Mouse (Mus musculus): ENCODE results near the gene Gas2l3. TPM values are rescaled to one million over a fixed set of nuclear protein-coding genes. Genes with fewer than 3 reads are reported as not detected.

Gas2l3 gene
- polyA plus RNA-seq, 1 experiment from 2014 or later: 17.6 TPM

- 86% methylated on average over 19 of the region's 19 CpGs for WGBS (ENCODE audit: insufficient replicate concordance)
- Histone ChIP-seq H3K27ac (ENCODE audit: low read depth, low read length) (no peak overlapping the region), H3K36me3 (ENCODE audit: control insufficient read depth, insufficient read depth, low read length) (no peaks in the 10 kb centered on the region), H3K27me3 (ENCODE audit: control insufficient read depth, insufficient read depth, low read length) (no peaks in the 10 kb centered on the region), H3K9me3 (replicated peaks; ENCODE audit: control insufficient read depth, low read length) (no peaks in the 10 kb centered on the region), H3K9ac (ENCODE audit: low read depth, low read length) (no peak overlapping the region), H3K4me2 (no peak overlapping the region), H3K4me1 (ENCODE audit: control insufficient read depth, insufficient read depth, low read length) (no peaks in the 10 kb centered on the region), H3K4me3 (ENCODE audit: low read depth, low read length) (no peak overlapping the region)
- ATAC-seq (replicated peaks; ENCODE audit: insufficient number of reproducible peaks, low FRiP score, low TSS enrichment): no peak
Observed at GRCm38 (mm10) chr10:89400674-89401336, 43.0 kb downstream of the Gas2l3 start.

- H3K4me1 ChIP-seq (ENCODE audit: control insufficient read depth, insufficient read depth, low read length): no peaks in the 10 kb centered on the region
- no peaks in the 10 kb centered on the region for H3K27me3 ChIP-seq (ENCODE audit: control insufficient read depth, insufficient read depth, low read length)
- H3K4me3 ChIP-seq (ENCODE audit: low read depth, low read length): no peak overlapping the region
- ATAC-seq (replicated peaks; ENCODE audit: insufficient number of reproducible peaks, low FRiP score, low TSS enrichment): no peak
- no peak overlapping the region for H3K9ac ChIP-seq (ENCODE audit: low read depth, low read length)
- 0% methylated on average over 7 of the region's 7 CpGs for WGBS (ENCODE audit: insufficient replicate concordance)
- peak overlapping the region; percentile 33; the same call in 1 of the 2 replicates for H3K4me2 ChIP-seq
- H3K27ac ChIP-seq (ENCODE audit: low read depth, low read length): no peak overlapping the region
- H3K36me3 ChIP-seq (ENCODE audit: control insufficient read depth, insufficient read depth, low read length): no peaks in the 10 kb centered on the region
- H3K9me3 ChIP-seq (replicated peaks; ENCODE audit: control insufficient read depth, low read length): no peaks in the 10 kb centered on the region
Observed at GRCm38 (mm10) chr10:89395823-89396222, 47.9 kb downstream of the Gas2l3 start.

- no peaks in the 10 kb centered on the region for H3K36me3 ChIP-seq (ENCODE audit: control insufficient read depth, insufficient read depth, low read length)
- no peaks in the 10 kb centered on the region for H3K9me3 ChIP-seq (replicated peaks; ENCODE audit: control insufficient read depth, low read length)
- no peak overlapping the region for H3K4me3 ChIP-seq (ENCODE audit: low read depth, low read length)
- peak overlapping the region; percentile 33 for H3K4me2 ChIP-seq
- no peaks in the 10 kb centered on the region for H3K4me1 ChIP-seq (ENCODE audit: control insufficient read depth, insufficient read depth, low read length)
- ATAC-seq (replicated peaks; ENCODE audit: insufficient number of reproducible peaks, low FRiP score, low TSS enrichment): no peak
- no peaks in the 10 kb centered on the region for H3K27me3 ChIP-seq (ENCODE audit: control insufficient read depth, insufficient read depth, low read length)
- H3K27ac ChIP-seq (ENCODE audit: low read depth, low read length): no peak overlapping the region
- H3K9ac ChIP-seq (ENCODE audit: low read depth, low read length): no peak overlapping the region
- WGBS (ENCODE audit: insufficient replicate concordance): 37% methylated on average over 7 of the region's 7 CpGs
Observed at GRCm38 (mm10) chr10:89395321-89395720, 48.4 kb downstream of the Gas2l3 start.

- no peak overlapping the region for H3K27ac ChIP-seq (ENCODE audit: low read depth, low read length)
- H3K9me3 ChIP-seq (replicated peaks; ENCODE audit: control insufficient read depth, low read length): no peaks in the 10 kb centered on the region
- no peaks in the 10 kb centered on the region for H3K27me3 ChIP-seq (ENCODE audit: control insufficient read depth, insufficient read depth, low read length)
- H3K9ac ChIP-seq (ENCODE audit: low read depth, low read length): no peak overlapping the region
- H3K4me1 ChIP-seq (ENCODE audit: control insufficient read depth, insufficient read depth, low read length): no peaks in the 10 kb centered on the region
- no peak overlapping the region for H3K4me2 ChIP-seq
- 49% methylated on average over 4 of the region's 4 CpGs for WGBS (ENCODE audit: insufficient replicate concordance)
- ATAC-seq (replicated peaks; ENCODE audit: insufficient number of reproducible peaks, low FRiP score, low TSS enrichment): no peak
- no peaks in the 10 kb centered on the region for H3K36me3 ChIP-seq (ENCODE audit: control insufficient read depth, insufficient read depth, low read length)
- no peak overlapping the region for H3K4me3 ChIP-seq (ENCODE audit: low read depth, low read length)
Observed at GRCm38 (mm10) chr10:89392687-89393086, 51.1 kb downstream of the Gas2l3 start.

DNA sequence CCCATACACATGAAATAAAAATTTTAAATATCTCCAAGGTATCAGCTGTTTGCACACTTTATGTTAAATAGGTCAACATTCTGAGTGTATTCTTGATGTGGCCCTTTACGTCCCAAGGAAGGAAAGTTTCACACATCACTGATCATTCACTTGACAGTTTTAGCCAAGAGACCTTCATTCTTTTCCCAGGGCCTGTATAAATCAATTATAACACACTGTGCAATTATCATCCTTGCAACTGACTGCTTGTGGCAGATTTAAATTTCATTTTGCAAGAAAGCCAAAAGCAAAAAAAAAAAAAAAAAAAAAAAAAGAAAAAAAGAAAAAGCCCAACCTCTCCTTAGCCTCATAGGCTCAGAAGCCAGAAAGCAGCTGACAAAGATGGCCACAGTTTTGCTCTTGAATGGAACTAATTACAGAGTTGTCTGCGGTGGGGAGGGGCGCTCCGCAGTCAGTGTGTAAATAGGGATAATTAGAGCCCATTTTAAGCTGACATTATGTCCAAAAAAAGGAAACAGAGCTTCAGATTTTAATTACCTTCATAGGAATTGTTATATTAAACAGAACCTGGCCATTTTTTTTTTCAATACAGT, 52.1 kb downstream of the Gas2l3 start:
- H3K9ac ChIP-seq (ENCODE audit: low read depth, low read length): no peak overlapping the region
- no peaks in the 10 kb centered on the region for H3K9me3 ChIP-seq (replicated peaks; ENCODE audit: control insufficient read depth, low read length)
- no peaks in the 10 kb centered on the region for H3K4me1 ChIP-seq (ENCODE audit: control insufficient read depth, insufficient read depth, low read length)
- H3K27me3 ChIP-seq (ENCODE audit: control insufficient read depth, insufficient read depth, low read length): no peaks in the 10 kb centered on the region
- no peak overlapping the region for H3K4me3 ChIP-seq (ENCODE audit: low read depth, low read length)
- H3K4me2 ChIP-seq: no peak overlapping the region
- no peak for ATAC-seq (replicated peaks; ENCODE audit: insufficient number of reproducible peaks, low FRiP score, low TSS enrichment)
- H3K36me3 ChIP-seq (ENCODE audit: control insufficient read depth, insufficient read depth, low read length): no peaks in the 10 kb centered on the region
- H3K27ac ChIP-seq (ENCODE audit: low read depth, low read length): no peak overlapping the region
- 81% methylated on average over 4 of the region's 4 CpGs for WGBS (ENCODE audit: insufficient replicate concordance)

GRCm38 (mm10) chr10:89386461-89386860, 57.3 kb downstream of the Gas2l3 start:
- Histone ChIP-seq H3K4me2 (no peak overlapping the region), H3K9me3 (replicated peaks; ENCODE audit: control insufficient read depth, low read length) (no peaks in the 10 kb centered on the region), H3K27ac (ENCODE audit: low read depth, low read length) (no peak overlapping the region), H3K36me3 (ENCODE audit: control insufficient read depth, insufficient read depth, low read length) (no peaks in the 10 kb centered on the region), H3K4me3 (ENCODE audit: low read depth, low read length) (no peak overlapping the region), H3K27me3 (ENCODE audit: control insufficient read depth, insufficient read depth, low read length) (no peaks in the 10 kb centered on the region), H3K9ac (ENCODE audit: low read depth, low read length) (no peak overlapping the region), H3K4me1 (ENCODE audit: control insufficient read depth, insufficient read depth, low read length) (no peaks in the 10 kb centered on the region)
- whole genome bisulfite sequencing (ENCODE audit: insufficient replicate concordance): 82% methylated on average over 3 of the region's 3 CpGs
- no peak for ATAC-seq (replicated peaks; ENCODE audit: insufficient number of reproducible peaks, low FRiP score, low TSS enrichment)

- Histone ChIP-seq H3K4me3 (ENCODE audit: low read depth, low read length) (no peak overlapping the region), H3K27ac (ENCODE audit: low read depth, low read length) (no peak overlapping the region), H3K9ac (ENCODE audit: low read depth, low read length) (no peak overlapping the region), H3K4me1 (ENCODE audit: control insufficient read depth, insufficient read depth, low read length) (no peaks in the 10 kb centered on the region), H3K36me3 (ENCODE audit: control insufficient read depth, insufficient read depth, low read length) (no peaks in the 10 kb centered on the region), H3K27me3 (ENCODE audit: control insufficient read depth, insufficient read depth, low read length) (no peaks in the 10 kb centered on the region), H3K4me2 (no peak overlapping the region), H3K9me3 (replicated peaks; ENCODE audit: control insufficient read depth, low read length) (no peaks in the 10 kb centered on the region)
- WGBS (ENCODE audit: insufficient replicate concordance): 5% methylated on average over 5 of the region's 5 CpGs
- no peak for ATAC-seq (replicated peaks; ENCODE audit: insufficient number of reproducible peaks, low FRiP score, low TSS enrichment)
Observed at GRCm38 (mm10) chr10:89383462-89383861, 60.3 kb downstream of the Gas2l3 start.

DNA sequence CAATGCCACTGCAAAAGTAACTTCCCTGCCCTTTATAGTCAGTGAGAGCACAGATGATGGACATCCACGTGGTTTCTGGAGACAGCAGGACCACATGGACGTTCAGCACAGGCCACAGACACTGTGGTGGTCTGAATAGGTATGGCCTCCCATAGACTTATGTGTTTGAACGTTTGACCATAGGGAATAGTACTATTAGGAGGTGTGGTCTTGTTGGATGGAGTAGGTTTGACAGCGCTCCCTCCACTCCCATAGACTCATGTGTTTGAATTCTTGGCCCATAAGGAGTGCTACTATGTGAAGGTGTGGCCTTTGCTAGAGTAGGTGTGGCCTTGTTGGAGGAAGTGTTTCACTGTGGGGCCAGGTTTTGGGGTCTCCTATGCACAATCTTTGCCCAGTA, 66.0 kb downstream of the Gas2l3 start:
- no peak overlapping the region for H3K9ac ChIP-seq (ENCODE audit: low read depth, low read length)
- whole genome bisulfite sequencing (ENCODE audit: insufficient replicate concordance): 68% methylated on average over 4 of the region's 4 CpGs
- no peak overlapping the region for H3K27ac ChIP-seq (ENCODE audit: low read depth, low read length)
- H3K4me3 ChIP-seq (ENCODE audit: low read depth, low read length): no peak overlapping the region
- 0 out of 2 replicates have a peak, but pooled peaks have one; percentile 35 for ATAC-seq (replicated peaks; ENCODE audit: insufficient number of reproducible peaks, low FRiP score, low TSS enrichment)
- H3K9me3 ChIP-seq (replicated peaks; ENCODE audit: control insufficient read depth, low read length): no peaks in the 10 kb centered on the region
- no peak overlapping the region for H3K4me2 ChIP-seq
- H3K4me1 ChIP-seq (ENCODE audit: control insufficient read depth, insufficient read depth, low read length): no peaks in the 10 kb centered on the region
- no peaks in the 10 kb centered on the region for H3K27me3 ChIP-seq (ENCODE audit: control insufficient read depth, insufficient read depth, low read length)
- no peaks in the 10 kb centered on the region for H3K36me3 ChIP-seq (ENCODE audit: control insufficient read depth, insufficient read depth, low read length)

DNA sequence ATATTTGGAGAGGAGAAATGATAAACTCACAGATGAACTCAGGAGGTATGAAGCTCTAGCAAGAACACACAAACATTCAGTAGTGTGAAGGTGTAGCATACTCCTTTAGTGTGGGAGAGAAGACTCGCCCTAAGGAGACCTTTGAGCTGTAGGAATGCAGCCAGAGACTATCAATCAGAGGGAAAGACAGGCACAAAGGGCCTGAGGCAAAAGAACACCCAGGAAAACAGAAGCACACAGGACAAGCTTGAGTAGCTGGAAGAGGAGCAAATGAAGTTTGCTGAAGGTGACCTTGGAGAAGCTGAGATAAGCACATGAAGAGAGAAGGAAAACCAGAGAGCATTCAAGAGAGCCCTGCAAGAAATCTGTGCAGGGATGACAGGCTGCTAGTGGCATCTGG, 73.7 kb downstream of the Gas2l3 start:
- Histone ChIP-seq H3K27ac (ENCODE audit: low read depth, low read length) (no peak overlapping the region), H3K9me3 (replicated peaks; ENCODE audit: control insufficient read depth, low read length) (no peaks in the 10 kb centered on the region), H3K27me3 (ENCODE audit: control insufficient read depth, insufficient read depth, low read length) (no peaks in the 10 kb centered on the region), H3K9ac (ENCODE audit: low read depth, low read length) (no peak overlapping the region), H3K4me2 (no peak overlapping the region), H3K4me3 (ENCODE audit: low read depth, low read length) (no peak overlapping the region), H3K36me3 (ENCODE audit: control insufficient read depth, insufficient read depth, low read length) (no peaks in the 10 kb centered on the region), H3K4me1 (ENCODE audit: control insufficient read depth, insufficient read depth, low read length) (peaks cover 4% of the 10 kb centered on the region; the same call in 1 of the 2 replicates)
- WGBS (ENCODE audit: insufficient replicate concordance): 35% methylated on average over 1 of the region's 1 CpGs
- ATAC-seq (replicated peaks; ENCODE audit: insufficient number of reproducible peaks, low FRiP score, low TSS enrichment): no peak
